Mouse (Mus musculus): Measurements from ENCODE around the gene Boc.

- TF ChIP-seq CTCF (IDR thresholded peaks at IDR 0.05; ENCODE audit: low read depth, low read length) (no peak), POLR2A (IDR thresholded peaks at IDR 0.05; ENCODE audit: borderline replicate concordance, low read depth, low read length) (no peak)
Measured at GRCm38 (mm10) chr16:44557661-44558470, 831 bp downstream of the Boc start.

All from bone marrow macrophage, adult 2 months (primary cell).